Mouse (Mus musculus): ENCODE data around the gene Taar4. TPM values are rescaled to one million over a fixed set of nuclear protein-coding genes. Genes with fewer than 3 reads are reported as not detected.

Gene Taar4
- not detected for total RNA-seq (2023)

GRCm38 (mm10) chr10:23960444-23960915 lies at the start of gene Taar4:
Gene Taar4, plus strand, starts transcription at chr10:23960494.

GRCm38 (mm10) chr10:23920056-23920455 lies 40.2 kb upstream of the Taar4 start, which contains the start of gene Taar1:
Gene Taar1, plus strand, starts transcription at chr10:23920356.

DNA sequence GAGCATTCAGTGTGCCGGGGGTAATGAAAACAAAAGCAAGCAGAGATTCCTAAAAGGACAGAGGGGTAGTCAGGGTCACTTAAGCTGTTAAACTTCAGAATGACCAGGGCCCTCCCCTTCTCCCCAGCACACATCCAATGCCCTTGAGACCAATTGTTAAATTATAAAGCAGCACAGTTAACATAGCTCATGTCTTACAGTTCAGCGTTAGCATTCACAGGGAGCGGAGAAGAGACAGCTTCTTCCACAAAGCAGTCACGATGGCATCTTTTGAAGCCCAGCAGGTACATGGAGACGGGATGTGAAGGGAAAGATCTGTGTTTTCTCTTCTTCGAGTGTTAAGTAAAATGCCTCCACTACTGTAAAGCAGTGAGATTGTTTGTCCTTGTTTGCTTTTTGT lies 22.0 kb upstream of the Taar4 start, which contains the start of gene Taar2:
Gene Taar2, plus strand, starts transcription at position 261 of the 400 bp plus-strand sequence.

DNA sequence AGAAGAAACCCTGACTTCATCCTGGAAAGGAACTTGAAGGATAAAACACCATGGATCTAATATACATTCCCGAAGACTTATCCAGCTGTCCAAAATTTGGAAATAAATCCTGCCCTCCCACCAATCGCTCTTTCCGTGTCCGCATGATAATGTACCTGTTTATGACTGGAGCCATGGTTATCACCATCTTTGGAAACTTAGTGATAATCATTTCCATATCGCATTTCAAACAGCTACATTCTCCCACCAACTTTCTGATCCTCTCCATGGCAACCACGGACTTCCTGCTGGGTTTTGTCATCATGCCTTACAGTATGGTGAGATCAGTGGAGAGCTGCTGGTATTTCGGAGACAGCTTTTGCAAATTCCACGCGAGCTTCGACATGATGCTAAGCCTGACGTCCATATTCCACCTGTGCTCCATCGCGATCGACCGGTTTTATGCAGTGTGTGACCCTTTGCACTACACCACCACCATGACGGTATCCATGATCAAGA lies 10.7 kb upstream of the Taar4 start, which contains the start of gene Taar3:
Gene Taar3, plus strand, starts transcription at position 51 of the 498 bp plus-strand sequence.

DNA sequence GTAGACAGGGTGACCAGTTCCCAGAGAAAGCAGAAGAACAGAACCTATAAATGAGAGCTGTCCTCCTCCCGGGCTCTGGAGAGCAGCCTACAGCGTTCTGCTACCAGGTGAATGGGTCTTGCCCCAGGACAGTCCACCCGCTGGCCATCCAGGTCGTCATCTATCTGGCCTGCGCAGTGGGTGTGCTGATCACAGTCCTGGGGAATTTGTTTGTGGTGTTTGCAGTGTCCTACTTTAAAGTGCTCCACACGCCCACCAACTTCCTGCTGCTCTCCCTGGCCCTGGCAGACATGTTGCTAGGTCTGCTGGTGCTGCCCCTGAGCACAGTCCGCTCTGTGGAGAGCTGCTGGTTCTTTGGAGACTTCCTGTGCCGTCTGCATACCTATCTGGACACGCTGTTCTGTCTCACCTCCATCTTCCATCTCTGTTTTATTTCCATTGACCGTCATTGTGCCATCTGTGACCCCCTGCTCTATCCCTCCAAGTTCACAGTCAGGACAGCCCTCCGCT lies 10.4 kb downstream of the Taar4 start, which contains the start of gene Taar5:
Gene Taar5, plus strand, starts transcription at position 51 of the 510 bp plus-strand sequence.

DNA sequence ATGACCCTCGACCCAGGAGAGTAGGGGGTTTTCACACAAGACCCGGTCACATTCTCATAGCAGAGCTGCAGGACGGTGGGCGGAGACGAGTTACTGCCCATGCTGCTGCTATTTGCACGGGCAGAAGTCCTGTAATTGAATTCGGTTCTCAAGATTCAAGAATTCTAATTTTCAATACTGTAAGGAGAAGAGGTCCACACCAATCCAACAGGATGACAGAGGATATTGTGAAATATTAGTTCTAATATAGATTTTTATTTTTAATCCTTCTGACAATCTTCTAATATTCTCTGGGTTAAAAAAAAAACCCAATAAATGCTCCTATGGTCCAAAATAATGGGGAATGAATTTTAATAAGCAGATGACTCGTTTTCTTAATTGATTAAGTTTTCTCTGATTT lies 25.3 kb downstream of the Taar4 start, which contains the start of gene Taar6:
Gene Taar6, minus strand, starts transcription at position 101 of the 400 bp plus-strand sequence.

DNA sequence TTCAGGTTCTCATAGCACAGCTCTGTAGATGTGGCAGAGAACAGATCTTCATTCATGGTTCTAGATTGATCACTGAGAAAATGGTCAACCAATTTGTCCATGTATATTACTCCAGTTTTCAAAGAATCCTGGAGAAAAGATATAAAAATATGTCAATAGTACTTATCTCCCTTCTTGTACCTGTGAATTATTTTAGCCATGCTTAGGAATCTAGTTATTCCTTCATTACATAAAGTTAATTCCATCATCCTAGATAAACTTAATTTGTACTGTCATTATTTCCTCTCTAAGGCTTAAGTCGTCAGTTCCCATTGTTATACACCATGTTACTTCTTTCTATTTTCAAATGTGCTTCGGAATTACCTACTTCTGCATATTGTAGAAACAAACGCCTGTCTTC lies 33.1 kb downstream of the Taar4 start, which contains the start of gene Taar7a:
Gene Taar7a, minus strand, starts transcription at position 101 of the 400 bp plus-strand sequence.

DNA sequence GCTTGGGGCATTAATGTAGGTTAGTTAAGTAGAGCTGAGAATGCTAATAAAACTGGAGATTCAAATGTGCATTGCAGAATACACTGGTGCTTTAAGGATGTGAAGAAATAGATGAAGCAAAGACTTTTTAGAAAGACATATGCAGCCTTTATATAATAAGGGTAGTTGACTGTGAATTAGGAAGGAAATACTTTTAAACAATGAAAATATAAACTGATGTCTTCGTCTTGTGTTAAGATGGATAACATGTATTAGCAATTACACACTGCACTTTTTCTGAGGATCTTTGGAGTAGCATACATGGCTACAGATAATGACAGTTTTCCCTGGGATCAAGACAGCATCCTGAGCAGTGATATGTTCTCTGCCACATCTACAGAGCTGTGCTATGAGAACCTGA lies 39.3 kb downstream of the Taar4 start, which contains the start of gene Taar7b:
Gene Taar7b, plus strand, starts transcription at position 301 of the 400 bp plus-strand sequence.

Other genes with a start within 250 kb of the Taar4 start
- 1,000 to 10,000 TPM in 1 of 2 experiments, 100 to 1,000 TPM in 1; 994 to 1,362 TPM for gene Rps12, start 173.2 kb upstream of the Taar4 start, total RNA-seq (2023)
- gene Slc18b1, start 163.5 kb upstream of the Taar4 start, total RNA-seq (2023) = under 1 TPM in 1 of 2 experiments, not detected in 1; 0.86 TPM
- not detected for gene Vnn3, start 109.0 kb upstream of the Taar4 start, total RNA-seq (2023)
- not detected for gene Vnn1, start 65.8 kb upstream of the Taar4 start, total RNA-seq (2023)
- not detected for gene Taar1, start 40.1 kb upstream of the Taar4 start, total RNA-seq (2023)
- not detected for gene Taar2, start 21.9 kb upstream of the Taar4 start, total RNA-seq (2023)
- gene Taar3, start 10.9 kb upstream of the Taar4 start, total RNA-seq (2023) = not detected
- gene Taar5, start 10.2 kb downstream of the Taar4 start, total RNA-seq (2023) = not detected
- not detected for gene Taar6, start 25.2 kb downstream of the Taar4 start, total RNA-seq (2023)
- not detected for gene Taar7a, start 33.0 kb downstream of the Taar4 start, total RNA-seq (2023)
- not detected for gene Taar7b, start 39.4 kb downstream of the Taar4 start, total RNA-seq (2023)
- gene Taar7d, start 66.7 kb downstream of the Taar4 start, total RNA-seq (2023) = not detected
- gene Taar7e, start 77.1 kb downstream of the Taar4 start, total RNA-seq (2023) = not detected
- not detected for gene Taar7f, start 89.0 kb downstream of the Taar4 start, total RNA-seq (2023)
- not detected for gene Taar8a, start 116.0 kb downstream of the Taar4 start, total RNA-seq (2023)
- not detected for gene Taar8b, start 131.8 kb downstream of the Taar4 start, total RNA-seq (2023)
- not detected for gene Taar8c, start 141.4 kb downstream of the Taar4 start, total RNA-seq (2023)
- not detected for gene Taar9, start 149.0 kb downstream of the Taar4 start, total RNA-seq (2023)
- 10 to 100 TPM; 21.0 to 21.9 TPM for gene Stx7, start 188.8 kb downstream of the Taar4 start, total RNA-seq (2023)